Mouse (Mus musculus): ENCODE measurements around the gene Cmtm5. TPM values are rescaled to one million over a fixed set of nuclear protein-coding genes. Genes with fewer than 3 reads are reported as not detected.
A peak's percentile ranks its signal among the peaks of the same experiment; 100 is the strongest.
"Not testable (repeated sequence)": the region's sequence is repeated elsewhere in the genome, so short reads cannot be mapped to it uniquely, and the experiment has no call there.

The Cmtm5 gene
- total and polyA plus RNA-seq, 2 experiments from 2014 or later = 19.9 to 22.7 TPM

- DNase-seq (no peak), ATAC-seq (no peak)
- no peak overlapping the region for H3K4me2 ChIP-seq (ENCODE audit: low read depth)
- H3K4me1 ChIP-seq (ENCODE audit: insufficient read depth) = no peaks in the 10 kb centered on the region
- no peaks in the 10 kb centered on the region for H3K36me3 ChIP-seq (ENCODE audit: insufficient read depth)
- H3K4me3 ChIP-seq (ENCODE audit: low read depth, low read length) = no peak overlapping the region
- TF ChIP-seq CTCF (IDR thresholded peaks at IDR 0.05; ENCODE audit: low read depth) = no peak
- no peak overlapping the region for H3K9ac ChIP-seq
- 92% methylated on average over 3 of the region's 3 CpGs for WGBS
- no peak overlapping the region for H3K27ac ChIP-seq (ENCODE audit: low read depth, low read length)
- no peaks in the 10 kb centered on the region for H3K27me3 ChIP-seq (ENCODE audit: insufficient read depth, low read length)
- H3K9me3 ChIP-seq (ENCODE audit: low read length) = no peaks in the 10 kb centered on the region
These were observed 23.1 kb downstream of the Cmtm5 start for GRCm38 (mm10) chr14:54959197-54959596.

GRCm38 (mm10) chr14:54959853-54960613, 24.0 kb downstream of the Cmtm5 start:
- not testable (repeated sequence) for ATAC-seq; H3K36me3 ChIP-seq (ENCODE audit: insufficient read depth); H3K9ac ChIP-seq; H3K9me3 ChIP-seq (ENCODE audit: low read length); H3K4me3 ChIP-seq (ENCODE audit: low read depth, low read length); H3K4me1 ChIP-seq (ENCODE audit: insufficient read depth); H3K4me2 ChIP-seq (ENCODE audit: low read depth); H3K27ac ChIP-seq (ENCODE audit: low read depth, low read length); H3K27me3 ChIP-seq (ENCODE audit: insufficient read depth, low read length); DNase-seq
- 96% methylated on average over 12 of the region's 12 CpGs for WGBS

GRCm38 (mm10) chr14:54960769-54961168, 24.7 kb downstream of the Cmtm5 start:
- Histone ChIP-seq H3K4me2 (ENCODE audit: low read depth) (no peak overlapping the region), H3K9me3 (ENCODE audit: low read length) (no peaks in the 10 kb centered on the region), H3K36me3 (ENCODE audit: insufficient read depth) (no peaks in the 10 kb centered on the region), H3K4me1 (ENCODE audit: insufficient read depth) (no peaks in the 10 kb centered on the region), H3K9ac (no peak overlapping the region), H3K27ac (ENCODE audit: low read depth, low read length) (no peak overlapping the region), H3K27me3 (ENCODE audit: insufficient read depth, low read length) (no peaks in the 10 kb centered on the region), H3K4me3 (ENCODE audit: low read depth, low read length) (no peak overlapping the region)
- WGBS = 70% methylated on average over 10 of the region's 10 CpGs
- DNase-seq (peak; percentile 3), ATAC-seq (no peak)
- TF ChIP-seq CTCF (IDR thresholded peaks at IDR 0.05; ENCODE audit: low read depth) = no peak

GRCm38 (mm10) chr14:54961487-54961886, 25.4 kb downstream of the Cmtm5 start:
- no peaks in the 10 kb centered on the region for H3K4me1 ChIP-seq (ENCODE audit: insufficient read depth)
- ATAC-seq (no peak), DNase-seq (no peak)
- no peak overlapping the region for H3K27ac ChIP-seq (ENCODE audit: low read depth, low read length)
- no peak overlapping the region for H3K4me3 ChIP-seq (ENCODE audit: low read depth, low read length)
- no peaks in the 10 kb centered on the region for H3K27me3 ChIP-seq (ENCODE audit: insufficient read depth, low read length)
- no peak overlapping the region for H3K9ac ChIP-seq
- no peaks in the 10 kb centered on the region for H3K9me3 ChIP-seq (ENCODE audit: low read length)
- TF ChIP-seq CTCF (IDR thresholded peaks at IDR 0.05; ENCODE audit: low read depth) = no peak
- no peak overlapping the region for H3K4me2 ChIP-seq (ENCODE audit: low read depth)
- 83% methylated on average over 5 of the region's 5 CpGs for WGBS
- no peaks in the 10 kb centered on the region for H3K36me3 ChIP-seq (ENCODE audit: insufficient read depth)

GRCm38 (mm10) chr14:54962714-54963113, 26.7 kb downstream of the Cmtm5 start:
- H3K27ac ChIP-seq (ENCODE audit: low read depth, low read length) = no peak overlapping the region
- 90% methylated on average over 7 of the region's 7 CpGs for WGBS
- H3K4me2 ChIP-seq (ENCODE audit: low read depth) = no peak overlapping the region
- ATAC-seq (no peak), DNase-seq (no peak)
- H3K9ac ChIP-seq = no peak overlapping the region
- H3K9me3 ChIP-seq (ENCODE audit: low read length) = no peaks in the 10 kb centered on the region
- H3K36me3 ChIP-seq (ENCODE audit: insufficient read depth) = no peaks in the 10 kb centered on the region
- H3K4me1 ChIP-seq (ENCODE audit: insufficient read depth) = no peaks in the 10 kb centered on the region
- TF ChIP-seq CTCF (IDR thresholded peaks at IDR 0.05; ENCODE audit: low read depth) = no peak
- no peak overlapping the region for H3K4me3 ChIP-seq (ENCODE audit: low read depth, low read length)
- no peaks in the 10 kb centered on the region for H3K27me3 ChIP-seq (ENCODE audit: insufficient read depth, low read length)

GRCm38 (mm10) chr14:54963727-54964126, 27.7 kb downstream of the Cmtm5 start:
- Histone ChIP-seq H3K27me3 (ENCODE audit: insufficient read depth, low read length) (no peaks in the 10 kb centered on the region), H3K9me3 (ENCODE audit: low read length) (no peaks in the 10 kb centered on the region), H3K4me1 (ENCODE audit: insufficient read depth) (no peaks in the 10 kb centered on the region), H3K9ac (no peak overlapping the region), H3K4me2 (ENCODE audit: low read depth) (no peak overlapping the region), H3K4me3 (ENCODE audit: low read depth, low read length) (no peak overlapping the region), H3K36me3 (ENCODE audit: insufficient read depth) (no peaks in the 10 kb centered on the region), H3K27ac (ENCODE audit: low read depth, low read length) (no peak overlapping the region)
- DNase-seq (no peak), ATAC-seq (no peak)
- TF ChIP-seq CTCF (IDR thresholded peaks at IDR 0.05; ENCODE audit: low read depth) = no peak
- 89% methylated on average over 11 of the region's 11 CpGs for WGBS

- H3K27ac ChIP-seq (ENCODE audit: low read depth, low read length) = no peak overlapping the region
- no peaks in the 10 kb centered on the region for H3K9me3 ChIP-seq (ENCODE audit: low read length)
- H3K4me3 ChIP-seq (ENCODE audit: low read depth, low read length) = no peak overlapping the region
- no peak for TF ChIP-seq CTCF (IDR thresholded peaks at IDR 0.05; ENCODE audit: low read depth)
- ATAC-seq (no peak), DNase-seq (no peak)
- H3K27me3 ChIP-seq (ENCODE audit: insufficient read depth, low read length) = no peaks in the 10 kb centered on the region
- WGBS = 84% methylated on average over 15 of the region's 15 CpGs
- no peaks in the 10 kb centered on the region for H3K36me3 ChIP-seq (ENCODE audit: insufficient read depth)
- H3K9ac ChIP-seq = no peak overlapping the region
- no peaks in the 10 kb centered on the region for H3K4me1 ChIP-seq (ENCODE audit: insufficient read depth)
- no peak overlapping the region for H3K4me2 ChIP-seq (ENCODE audit: low read depth)
These were observed 29.0 kb downstream of the Cmtm5 start for GRCm38 (mm10) chr14:54965044-54965443.
